Comparison of ENCODE assay signal across 31 mouse cellular contexts in the genomic region with DNA sequence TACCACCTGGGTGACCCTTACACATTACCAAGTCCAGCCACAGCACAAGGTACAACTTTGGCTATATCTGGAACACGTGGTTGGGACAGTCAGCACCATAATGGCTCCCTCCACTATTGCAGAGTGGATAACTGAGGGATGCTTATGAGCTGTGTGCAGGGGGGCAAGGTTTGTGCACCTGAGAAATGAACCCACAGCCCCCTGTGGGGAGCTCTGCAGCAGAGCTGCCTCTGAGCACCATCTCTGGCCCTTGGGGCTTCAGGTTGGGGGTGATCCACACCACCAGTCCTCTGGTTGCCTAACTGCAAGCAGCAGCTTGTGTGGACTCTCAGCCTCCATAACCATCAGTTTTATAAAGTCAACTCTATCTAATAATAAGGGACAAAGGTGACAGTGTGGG.
"Had no signal": no experiment of that assay in that cellular context is flagged by ENCODE, and none has a peak within 500 bp of the region (broad histone marks: within the 10 kb centered on the region; RNA-seq: fewer than 3 reads in every experiment).

No protein-coding gene starts in this region.

- H3K27me3 ChIP-seq: limb, embryonic 12.5 days; limb, embryonic 13.5 days; limb, embryonic 15.5 days; lung, embryonic 15.5 days; midbrain, embryonic 12.5 days; midbrain, embryonic 13.5 days; midbrain, embryonic 15.5 days had no signal

- DNase-seq: left cerebral cortex, postnatal 4 days; liver; liver, embryonic 13.5 days; liver, postnatal 0 days; lung, adult 18-20 months; lung, adult 2 months; lung, embryonic 14.5 days; lung, postnatal 10 days; lung, postnatal 14 days; lung, postnatal 36 days; lung, postnatal 4 days; midbrain, embryonic 14.5 days had no signal

- H3K9ac ChIP-seq: limb, embryonic 12.5 days; limb, embryonic 13.5 days; limb, embryonic 15.5 days; liver, embryonic 12.5 days; liver, embryonic 13.5 days; liver, embryonic 14.5 days; liver, embryonic 15.5 days; liver, postnatal 0 days; lung, embryonic 14.5 days; lung, embryonic 15.5 days; midbrain, embryonic 12.5 days; midbrain, embryonic 13.5 days; midbrain, embryonic 15.5 days had no signal

- H3K9me3 ChIP-seq: limb, embryonic 12.5 days; limb, embryonic 13.5 days; limb, embryonic 15.5 days; liver, embryonic 12.5 days; liver, embryonic 13.5 days; liver, embryonic 15.5 days; lung, embryonic 15.5 days; midbrain, embryonic 10.5 days; midbrain, embryonic 12.5 days; midbrain, embryonic 13.5 days; midbrain, embryonic 15.5 days had no signal

- H3K27ac ChIP-seq: left cerebral cortex, adult 2 months; limb, embryonic 12.5 days; limb, embryonic 13.5 days; limb, embryonic 15.5 days; liver, embryonic 12.5 days; liver, embryonic 13.5 days; liver, embryonic 14.5 days; liver, embryonic 15.5 days; lung, embryonic 15.5 days; macrophage; midbrain, embryonic 10.5 days; midbrain, embryonic 12.5 days; midbrain, embryonic 13.5 days; midbrain, embryonic 15.5 days had no signal

- H3K4me3 ChIP-seq: left cerebral cortex, adult 2 months; limb, embryonic 12.5 days; limb, embryonic 13.5 days; limb, embryonic 15.5 days; liver, embryonic 12.5 days; liver, embryonic 13.5 days; liver, embryonic 15.5 days; lung, embryonic 15.5 days; megakaryocyte, embryonic 14.5 days; midbrain, embryonic 10.5 days; midbrain, embryonic 12.5 days; midbrain, embryonic 13.5 days; midbrain, embryonic 15.5 days; myocyte had no signal

- ATAC-seq: liver, embryonic 12.5 days; liver, postnatal 0 days; lung, postnatal 0 days; midbrain, embryonic 13.5 days; midbrain, embryonic 15.5 days; midbrain, embryonic 16.5 days had no signal

- H3K4me2 ChIP-seq: limb, embryonic 12.5 days; limb, embryonic 13.5 days; limb, embryonic 15.5 days; liver, embryonic 11.5 days; liver, embryonic 12.5 days; liver, embryonic 13.5 days; liver, embryonic 15.5 days; lung, embryonic 14.5 days; lung, embryonic 15.5 days; midbrain, embryonic 11.5 days; midbrain, embryonic 12.5 days; midbrain, embryonic 13.5 days; midbrain, embryonic 15.5 days had no signal

- H3K4me1 ChIP-seq: midbrain, embryonic 10.5 days; midbrain, embryonic 12.5 days; midbrain, embryonic 13.5 days; midbrain, embryonic 15.5 days had no signal

- H3K36me3 ChIP-seq: limb, embryonic 12.5 days; limb, embryonic 13.5 days; limb, embryonic 15.5 days; liver, embryonic 12.5 days; liver, embryonic 13.5 days; liver, embryonic 15.5 days; lung, embryonic 15.5 days; midbrain, embryonic 10.5 days; midbrain, embryonic 12.5 days; midbrain, embryonic 13.5 days; midbrain, embryonic 15.5 days had no signal
